Mouse (Mus musculus) neural tube, embryonic 12.5 days (tissue): ENCODE data around the gene Por. TPM values are rescaled to one million over a fixed set of nuclear protein-coding genes. Genes with fewer than 3 reads are reported as not detected.

Experiments
- ATAC-seq: fragments of 200-750 bp; cut with Nextera tagmentation; 2 replicates; pipeline ENCODE4 v1.8.0; 2017; ENCODE audit warnings: low read depth, mild to moderate bottlenecking, moderate TSS enrichment, moderate library complexity; ENCODE audit not compliant: low FRiP score
- H3K27ac ChIP-seq: fragments of 300-500 bp; sonication (generic); 2 replicates; pipeline ENCODE4 v1.5.1; 2016
- H3K27me3 ChIP-seq: fragments of 300-500 bp; sonication (generic); replicated peaks from 2 replicates; pipeline ENCODE4 v1.6.1; 2016; ENCODE audit warnings: mild to moderate bottlenecking
- H3K36me3 ChIP-seq: fragments of 300-500 bp; sonication (generic); 2 replicates; pipeline ENCODE4 v1.6.1; 2016; ENCODE audit warnings: mild to moderate bottlenecking
- H3K4me1 ChIP-seq: fragments of 300-500 bp; sonication (generic); 2 replicates; pipeline ENCODE4 v1.6.1; 2016
- H3K4me2 ChIP-seq: fragments of 300-500 bp; sonication (generic); replicated peaks from 2 replicates; pipeline ENCODE4 v1.6.1; 2016; ENCODE audit warnings: mild to moderate bottlenecking
- H3K4me3 ChIP-seq: fragments of 300-500 bp; sonication (generic); 2 replicates; pipeline ENCODE4 v1.5.1; 2016
- H3K9ac ChIP-seq: fragments of 300-500 bp; sonication (generic); 2 replicates; pipeline ENCODE4 v1.6.1; 2016; ENCODE audit warnings: mild to moderate bottlenecking
- H3K9me3 ChIP-seq: fragments of 300-500 bp; sonication (generic); 2 replicates; pipeline ENCODE4 v1.6.1; 2016; ENCODE audit warnings: mild to moderate bottlenecking
- WGBS: fragments of 180-500 bp; shearing (Covaris S2); methylation state at CpG from one replicate; pipeline ENCODE4 v1.1.7; 2016; 5-methylcytosine and 5-hydroxymethylcytosine counted together
- polyA plus RNA-seq: library from polyadenylated mRNA; unstranded; fragments of >200 nt; fragmentation: Nextera tagmentation; extraction: Ambion mirVana; gene quantifications from 2 replicates; pipeline ENCODE4 v1.2.1, GENCODE M21; 2016

Por gene
- polyA plus RNA-seq, 1 experiment from 2014 or later: 112 TPM

GRCm38 (mm10) chr5:135682009-135682408 is 12.2 kb downstream of the Por start:
- no peaks in the 10 kb centered on the region for H3K27me3 ChIP-seq
- WGBS: 94% methylated on average over 5 of the region's 5 CpGs
- ATAC-seq: no peak
- H3K9me3 ChIP-seq: no peaks in the 10 kb centered on the region
- no peaks in the 10 kb centered on the region for H3K36me3 ChIP-seq
- H3K27ac ChIP-seq: no peak overlapping the region
- no peak overlapping the region for H3K4me2 ChIP-seq
- H3K4me3 ChIP-seq: no peak overlapping the region
- H3K9ac ChIP-seq: no peak overlapping the region
- no peaks in the 10 kb centered on the region for H3K4me1 ChIP-seq

GRCm38 (mm10) chr5:135682942-135683570 is 13.2 kb downstream of the Por start:
- no peak overlapping the region for H3K4me2 ChIP-seq
- ATAC-seq: no peak
- no peaks in the 10 kb centered on the region for H3K4me1 ChIP-seq
- no peak overlapping the region for H3K4me3 ChIP-seq
- H3K9ac ChIP-seq: no peak overlapping the region
- 90% methylated on average over 12 of the region's 12 CpGs for WGBS
- no peaks in the 10 kb centered on the region for H3K9me3 ChIP-seq
- no peaks in the 10 kb centered on the region for H3K36me3 ChIP-seq
- H3K27ac ChIP-seq: no peak overlapping the region
- no peaks in the 10 kb centered on the region for H3K27me3 ChIP-seq

- Histone ChIP-seq H3K36me3 (no peaks in the 10 kb centered on the region), H3K9me3 (no peaks in the 10 kb centered on the region), H3K4me3 (peak overlapping the region; percentile 73), H3K9ac (peak overlapping the region; percentile 74), H3K4me2 (peak overlapping the region; percentile 94), H3K27ac (no peak overlapping the region), H3K4me1 (peaks cover 12% of the 10 kb centered on the region), H3K27me3 (no peaks in the 10 kb centered on the region)
- 84% methylated on average over 5 of the region's 5 CpGs for WGBS
- ATAC-seq: no peak
Observed at GRCm38 (mm10) chr5:135690401-135690800, 20.6 kb downstream of the Por start.

- no peak for ATAC-seq
- no peaks in the 10 kb centered on the region for H3K9me3 ChIP-seq
- H3K27me3 ChIP-seq: no peaks in the 10 kb centered on the region
- peaks cover 12% of the 10 kb centered on the region for H3K4me1 ChIP-seq
- H3K4me3 ChIP-seq: no peak overlapping the region
- no peak overlapping the region for H3K27ac ChIP-seq
- 89% methylated on average over 4 of the region's 4 CpGs for WGBS
- no peaks in the 10 kb centered on the region for H3K36me3 ChIP-seq
- 0 out of 2 replicates have a peak overlapping the region, but pooled peaks have one; percentile 94 for H3K4me2 ChIP-seq
- no peak overlapping the region for H3K9ac ChIP-seq
Observed at GRCm38 (mm10) chr5:135691266-135691665, 21.4 kb downstream of the Por start.

- Histone ChIP-seq H3K36me3 (peaks cover 2% of the 10 kb centered on the region; the same call in 1 of the 2 replicates), H3K27ac (no peak overlapping the region), H3K9me3 (no peaks in the 10 kb centered on the region), H3K4me1 (peaks cover 12% of the 10 kb centered on the region), H3K4me2 (no peak overlapping the region), H3K9ac (no peak overlapping the region), H3K4me3 (no peak overlapping the region), H3K27me3 (no peaks in the 10 kb centered on the region)
- WGBS: over 99% methylated on average over 5 of the region's 5 CpGs
- ATAC-seq: no peak
Observed at GRCm38 (mm10) chr5:135693281-135693853, 23.5 kb downstream of the Por start.

GRCm38 (mm10) chr5:135695277-135695721 is 25.5 kb downstream of the Por start:
- Histone ChIP-seq H3K27me3 (no peaks in the 10 kb centered on the region), H3K4me2 (no peak overlapping the region), H3K9me3 (no peaks in the 10 kb centered on the region), H3K36me3 (peaks cover 8% of the 10 kb centered on the region; the same call in 1 of the 2 replicates), H3K4me1 (peaks cover 2% of the 10 kb centered on the region), H3K9ac (no peak overlapping the region), H3K27ac (no peak overlapping the region), H3K4me3 (no peak overlapping the region)
- 69% methylated on average over 7 of the region's 7 CpGs for WGBS
- no peak for ATAC-seq

- Histone ChIP-seq H3K9ac (no peak overlapping the region), H3K4me1 (no peaks in the 10 kb centered on the region), H3K4me2 (no peak overlapping the region), H3K27ac (no peak overlapping the region), H3K9me3 (no peaks in the 10 kb centered on the region), H3K36me3 (peaks cover 15% of the 10 kb centered on the region), H3K27me3 (no peaks in the 10 kb centered on the region), H3K4me3 (no peak overlapping the region)
- no peak for ATAC-seq
- 89% methylated on average over 5 of the region's 5 CpGs for WGBS
Observed at GRCm38 (mm10) chr5:135697711-135698111, 27.9 kb downstream of the Por start.

GRCm38 (mm10) chr5:135701601-135702000 is 31.8 kb downstream of the Por start:
- Histone ChIP-seq H3K4me1 (no peaks in the 10 kb centered on the region), H3K4me2 (no peak overlapping the region), H3K36me3 (peaks cover 19% of the 10 kb centered on the region), H3K27me3 (no peaks in the 10 kb centered on the region), H3K4me3 (no peak overlapping the region), H3K9me3 (no peaks in the 10 kb centered on the region), H3K9ac (no peak overlapping the region), H3K27ac (no peak overlapping the region)
- ATAC-seq: no peak
- WGBS: 97% methylated on average over 4 of the region's 4 CpGs

- no peak overlapping the region for H3K4me3 ChIP-seq
- H3K36me3 ChIP-seq: peaks cover 22% of the 10 kb centered on the region
- no peak overlapping the region for H3K9ac ChIP-seq
- H3K9me3 ChIP-seq: no peaks in the 10 kb centered on the region
- H3K27ac ChIP-seq: no peak overlapping the region
- H3K4me1 ChIP-seq: no peaks in the 10 kb centered on the region
- no peak overlapping the region for H3K4me2 ChIP-seq
- H3K27me3 ChIP-seq: no peaks in the 10 kb centered on the region
- ATAC-seq: no peak
- WGBS: 90% methylated on average over 6 of the region's 6 CpGs
Observed at GRCm38 (mm10) chr5:135702190-135702589, 32.4 kb downstream of the Por start.

GRCm38 (mm10) chr5:135702682-135703192 is 32.9 kb downstream of the Por start:
- Histone ChIP-seq H3K4me1 (no peaks in the 10 kb centered on the region), H3K9me3 (no peaks in the 10 kb centered on the region), H3K9ac (no peak overlapping the region), H3K27me3 (no peaks in the 10 kb centered on the region), H3K4me3 (no peak overlapping the region), H3K27ac (no peak overlapping the region), H3K36me3 (peaks cover 28% of the 10 kb centered on the region), H3K4me2 (no peak overlapping the region)
- WGBS: 80% methylated on average over 15 of the region's 15 CpGs
- no peak for ATAC-seq

- no peak for ATAC-seq
- Histone ChIP-seq H3K9ac (no peak overlapping the region), H3K4me1 (no peaks in the 10 kb centered on the region), H3K36me3 (peaks cover 30% of the 10 kb centered on the region), H3K4me2 (no peak overlapping the region), H3K27me3 (no peaks in the 10 kb centered on the region), H3K4me3 (no peak overlapping the region), H3K9me3 (no peaks in the 10 kb centered on the region), H3K27ac (no peak overlapping the region)
- WGBS: 96% methylated on average over 7 of the region's 7 CpGs
Observed at GRCm38 (mm10) chr5:135703431-135703830, 33.6 kb downstream of the Por start.

- Histone ChIP-seq H3K36me3 (peaks cover 30% of the 10 kb centered on the region), H3K9me3 (no peaks in the 10 kb centered on the region), H3K4me2 (no peak overlapping the region), H3K4me3 (no peak overlapping the region), H3K4me1 (no peaks in the 10 kb centered on the region), H3K27me3 (no peaks in the 10 kb centered on the region), H3K27ac (no peak overlapping the region), H3K9ac (no peak overlapping the region)
- WGBS: 96% methylated on average over 4 of the region's 4 CpGs
- no peak for ATAC-seq
Observed at GRCm38 (mm10) chr5:135705383-135705782, 35.5 kb downstream of the Por start.

GRCm38 (mm10) chr5:135707039-135707438 is 37.2 kb downstream of the Por start:
- no peak overlapping the region for H3K27ac ChIP-seq
- no peak overlapping the region for H3K4me2 ChIP-seq
- no peak overlapping the region for H3K9ac ChIP-seq
- H3K36me3 ChIP-seq: peaks cover 25% of the 10 kb centered on the region
- H3K4me1 ChIP-seq: no peaks in the 10 kb centered on the region
- no peak for ATAC-seq
- no peaks in the 10 kb centered on the region for H3K9me3 ChIP-seq
- WGBS: 96% methylated on average over 13 of the region's 13 CpGs
- H3K4me3 ChIP-seq: no peak overlapping the region
- H3K27me3 ChIP-seq: no peaks in the 10 kb centered on the region
